Mouse (Mus musculus): ENCODE results near the gene Izumo4. TPM values are rescaled to one million over a fixed set of nuclear protein-coding genes. Genes with fewer than 3 reads are reported as not detected.
A peak's percentile ranks its signal among the peaks of the same experiment; 100 is the strongest.

The Izumo4 gene
- polyA plus RNA-seq, 1 experiment from 2014 or later: 28.0 TPM

GRCm38 (mm10) chr10:80693401-80694045, 8.5 kb upstream of the Izumo4 start:
- Histone ChIP-seq H3K4me2 (replicated peaks) (no peak overlapping the region), H3K36me3 (peaks cover 39% of the 10 kb centered on the region), H3K27me3 (no peaks in the 10 kb centered on the region), H3K4me1 (peaks cover 25% of the 10 kb centered on the region), H3K9ac (no peak overlapping the region), H3K4me3 (replicated peaks) (no peak overlapping the region), H3K9me3 (replicated peaks) (no peaks in the 10 kb centered on the region), H3K27ac (replicated peaks) (no peak overlapping the region)
- no peak for ATAC-seq (ENCODE audit: insufficient number of reproducible peaks, low FRiP score, low TSS enrichment, low read depth)
- WGBS: 92% methylated on average over 12 of the region's 12 CpGs

DNA sequence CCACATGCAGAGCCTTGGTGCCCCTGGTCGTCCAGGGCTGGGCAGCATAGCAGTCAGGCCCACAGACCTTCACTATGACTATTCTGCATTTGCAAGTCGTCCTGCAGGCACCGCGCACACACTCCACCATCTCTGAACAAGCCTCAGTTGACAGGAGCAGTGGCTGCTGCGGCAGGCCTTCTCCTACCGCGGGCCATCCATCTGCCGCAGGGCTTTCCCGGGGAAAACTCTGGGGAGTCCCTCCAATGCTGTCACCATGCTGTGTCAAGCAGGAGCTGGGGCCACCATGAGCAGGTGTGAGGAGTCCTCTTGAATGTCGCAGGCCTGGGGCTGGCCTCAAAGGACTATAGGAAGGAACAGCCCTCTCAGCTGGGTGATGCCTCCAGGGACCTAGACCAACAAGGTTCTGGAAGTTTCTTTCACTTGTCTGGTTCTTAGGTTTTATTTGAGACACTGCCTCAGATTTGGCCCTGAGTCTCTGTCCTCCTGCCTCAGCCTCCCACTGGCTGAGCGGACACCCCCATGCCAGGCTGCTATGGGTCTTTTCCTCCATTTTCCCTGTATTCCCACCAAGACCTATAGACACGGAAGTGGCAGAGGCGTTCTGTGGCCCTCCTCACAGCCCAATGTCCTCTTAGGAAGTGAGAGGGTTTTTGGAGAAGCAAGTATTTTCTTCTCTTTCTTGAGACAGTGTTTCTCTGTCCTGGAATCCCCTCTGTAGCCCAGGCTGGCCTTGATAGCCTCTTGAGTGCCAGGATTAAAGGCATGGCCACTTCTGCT, 7.6 kb upstream of the Izumo4 start:
- Histone ChIP-seq H3K27ac (replicated peaks) (0 out of 2 replicates have a peak overlapping the region, but pooled peaks have one; percentile 18), H3K9me3 (replicated peaks) (no peaks in the 10 kb centered on the region), H3K4me3 (replicated peaks) (no peak overlapping the region), H3K4me1 (peaks cover 25% of the 10 kb centered on the region), H3K36me3 (peaks cover 33% of the 10 kb centered on the region), H3K4me2 (replicated peaks) (no peak overlapping the region), H3K9ac (no peak overlapping the region), H3K27me3 (no peaks in the 10 kb centered on the region)
- WGBS: 86% methylated on average over 13 of the region's 13 CpGs
- ATAC-seq (ENCODE audit: insufficient number of reproducible peaks, low FRiP score, low TSS enrichment, low read depth): no peak

GRCm38 (mm10) chr10:80695186-80695585, 6.8 kb upstream of the Izumo4 start:
- Histone ChIP-seq H3K9ac (no peak overlapping the region), H3K4me1 (peaks cover 30% of the 10 kb centered on the region), H3K27me3 (no peaks in the 10 kb centered on the region), H3K4me3 (replicated peaks) (no peak overlapping the region), H3K27ac (replicated peaks) (no peak overlapping the region), H3K36me3 (peaks cover 25% of the 10 kb centered on the region), H3K9me3 (replicated peaks) (no peaks in the 10 kb centered on the region), H3K4me2 (replicated peaks) (no peak overlapping the region)
- ATAC-seq (ENCODE audit: insufficient number of reproducible peaks, low FRiP score, low TSS enrichment, low read depth): no peak
- WGBS: 81% methylated on average over 2 of the region's 2 CpGs

- Histone ChIP-seq H3K27me3 (no peaks in the 10 kb centered on the region), H3K4me1 (peaks cover 38% of the 10 kb centered on the region), H3K36me3 (peaks cover 17% of the 10 kb centered on the region), H3K9ac (no peak overlapping the region), H3K9me3 (replicated peaks) (no peaks in the 10 kb centered on the region), H3K27ac (replicated peaks) (peak overlapping the region; percentile 59), H3K4me2 (replicated peaks) (no peak overlapping the region), H3K4me3 (replicated peaks) (no peak overlapping the region)
- ATAC-seq (ENCODE audit: insufficient number of reproducible peaks, low FRiP score, low TSS enrichment, low read depth): no peak
- 54% methylated on average over 10 of the region's 10 CpGs for WGBS
Observed at GRCm38 (mm10) chr10:80695801-80696501, 6.0 kb upstream of the Izumo4 start.

- Histone ChIP-seq H3K4me1 (peaks cover 44% of the 10 kb centered on the region), H3K4me3 (replicated peaks) (no peak overlapping the region), H3K27me3 (no peaks in the 10 kb centered on the region), H3K9me3 (replicated peaks) (no peaks in the 10 kb centered on the region), H3K9ac (no peak overlapping the region), H3K4me2 (replicated peaks) (no peak overlapping the region), H3K27ac (replicated peaks) (peak overlapping the region; percentile 59), H3K36me3 (peaks cover 11% of the 10 kb centered on the region)
- 60% methylated on average over 11 of the region's 12 CpGs for WGBS
- no peak for ATAC-seq (ENCODE audit: insufficient number of reproducible peaks, low FRiP score, low TSS enrichment, low read depth)
Observed at GRCm38 (mm10) chr10:80696502-80697392, 5.2 kb upstream of the Izumo4 start.

- Histone ChIP-seq H3K9ac (no peak overlapping the region), H3K4me3 (replicated peaks) (no peak overlapping the region), H3K27ac (replicated peaks) (no peak overlapping the region), H3K4me1 (peaks cover 44% of the 10 kb centered on the region), H3K27me3 (no peaks in the 10 kb centered on the region), H3K36me3 (peaks cover 11% of the 10 kb centered on the region), H3K9me3 (replicated peaks) (no peaks in the 10 kb centered on the region), H3K4me2 (replicated peaks) (no peak overlapping the region)
- no peak for ATAC-seq (ENCODE audit: insufficient number of reproducible peaks, low FRiP score, low TSS enrichment, low read depth)
- WGBS: 87% methylated on average over 8 of the region's 8 CpGs
Observed at GRCm38 (mm10) chr10:80697393-80697787, 4.6 kb upstream of the Izumo4 start.

- H3K9ac ChIP-seq: no peak overlapping the region
- ATAC-seq (ENCODE audit: insufficient number of reproducible peaks, low FRiP score, low TSS enrichment, low read depth): no peak
- peaks cover 48% of the 10 kb centered on the region for H3K4me1 ChIP-seq
- WGBS: 86% methylated on average over 9 of the region's 9 CpGs
- peaks cover 11% of the 10 kb centered on the region for H3K36me3 ChIP-seq
- H3K9me3 ChIP-seq (replicated peaks): no peaks in the 10 kb centered on the region
- H3K4me2 ChIP-seq (replicated peaks): no peak overlapping the region
- no peak overlapping the region for H3K27ac ChIP-seq (replicated peaks)
- H3K4me3 ChIP-seq (replicated peaks): no peak overlapping the region
- H3K27me3 ChIP-seq: no peaks in the 10 kb centered on the region
Observed at GRCm38 (mm10) chr10:80697812-80698211, 4.2 kb upstream of the Izumo4 start.

- H3K9me3 ChIP-seq (replicated peaks): no peaks in the 10 kb centered on the region
- ATAC-seq (ENCODE audit: insufficient number of reproducible peaks, low FRiP score, low TSS enrichment, low read depth): no peak
- H3K27me3 ChIP-seq: no peaks in the 10 kb centered on the region
- H3K4me2 ChIP-seq (replicated peaks): no peak overlapping the region
- no peak overlapping the region for H3K9ac ChIP-seq
- peaks cover 56% of the 10 kb centered on the region for H3K4me1 ChIP-seq
- no peak overlapping the region for H3K27ac ChIP-seq (replicated peaks)
- no peak overlapping the region for H3K4me3 ChIP-seq (replicated peaks)
- WGBS: 91% methylated on average over 9 of the region's 9 CpGs
- peaks cover 11% of the 10 kb centered on the region for H3K36me3 ChIP-seq
Observed at GRCm38 (mm10) chr10:80698605-80699004, 3.4 kb upstream of the Izumo4 start.

- no peak for ATAC-seq (ENCODE audit: insufficient number of reproducible peaks, low FRiP score, low TSS enrichment, low read depth)
- Histone ChIP-seq H3K27me3 (no peaks in the 10 kb centered on the region), H3K4me1 (peaks cover 61% of the 10 kb centered on the region), H3K4me2 (replicated peaks) (peak overlapping the region; percentile 90; the same call in 1 of the 2 replicates), H3K4me3 (replicated peaks) (0 out of 2 replicates have a peak overlapping the region, but pooled peaks have one; percentile 6), H3K9ac (no peak overlapping the region), H3K27ac (replicated peaks) (no peak overlapping the region), H3K9me3 (replicated peaks) (no peaks in the 10 kb centered on the region), H3K36me3 (no peaks in the 10 kb centered on the region)
- 85% methylated on average over 7 of the region's 7 CpGs for WGBS
Observed at GRCm38 (mm10) chr10:80700038-80700504, 1.9 kb upstream of the Izumo4 start.

DNA sequence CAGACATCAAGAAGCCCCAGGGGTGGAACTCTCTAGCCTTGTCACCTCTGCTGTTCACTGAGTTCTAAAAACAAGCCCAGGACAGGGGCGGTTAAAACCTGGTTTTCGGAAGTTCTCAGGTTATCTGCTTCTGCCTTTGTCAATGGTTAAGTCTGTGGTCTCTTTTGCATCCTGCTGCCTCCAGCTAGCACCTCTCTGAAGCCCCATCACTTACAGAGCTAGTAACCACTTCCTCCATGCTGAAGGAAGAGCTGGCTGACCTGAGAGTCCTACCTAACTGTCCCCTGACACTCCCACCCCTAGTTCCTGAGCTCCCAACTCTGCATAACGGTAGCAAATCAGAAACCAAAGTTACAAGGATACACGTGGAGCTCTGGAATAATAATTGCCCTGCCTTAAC, 1.3 kb upstream of the Izumo4 start:
- Histone ChIP-seq H3K9ac (no peak overlapping the region), H3K27me3 (no peaks in the 10 kb centered on the region), H3K4me3 (replicated peaks) (peak overlapping the region; percentile 70), H3K27ac (replicated peaks) (0 out of 2 replicates have a peak overlapping the region, but pooled peaks have one; percentile 86), H3K4me2 (replicated peaks) (peak overlapping the region; percentile 90), H3K9me3 (replicated peaks) (no peaks in the 10 kb centered on the region), H3K36me3 (no peaks in the 10 kb centered on the region), H3K4me1 (peaks cover 56% of the 10 kb centered on the region)
- WGBS: 46% methylated on average over 4 of the region's 4 CpGs
- no peak for ATAC-seq (ENCODE audit: insufficient number of reproducible peaks, low FRiP score, low TSS enrichment, low read depth)

Measured in embryonic facial prominence, embryonic 15.5 days (tissue).